Mouse (Mus musculus) limb, embryonic 14.5 days (tissue): ENCODE measurements around the gene Rpl7l1. TPM values are rescaled to one million over a fixed set of nuclear protein-coding genes. Genes with fewer than 3 reads are reported as not detected.

Experiments used
- ATAC-seq: fragments of 200-750 bp; cut with Nextera tagmentation; 2 replicates; pipeline ENCODE4 v1.8.0; 2017; ENCODE audit warnings: low read depth, moderate number of reproducible peaks, moderate TSS enrichment; ENCODE audit not compliant: low FRiP score
- DNase-seq: peaks from one replicate; pipeline ENCODE4 v3.0.0-alpha.2; 2015; ENCODE audit warnings: low spot score
- H3K27ac ChIP-seq: fragments of 300-500 bp; sonication (generic); replicated peaks from 2 replicates; pipeline ENCODE4 v1.5.1; 2014; ENCODE audit warnings: low read depth, mild to moderate bottlenecking, low read length, moderate library complexity, mixed read lengths
- H3K27me3 ChIP-seq: fragments of 300-500 bp; sonication (generic); 2 replicates; pipeline ENCODE4 v1.6.1; 2014; ENCODE audit warnings: low read length, mixed read lengths; ENCODE audit not compliant: control insufficient read depth, insufficient read depth
- H3K36me3 ChIP-seq: fragments of 300-500 bp; sonication (generic); 2 replicates; pipeline ENCODE4 v1.6.1; 2014; ENCODE audit warnings: mild to moderate bottlenecking, low read length, moderate library complexity, mixed read lengths; ENCODE audit not compliant: control insufficient read depth, insufficient read depth
- H3K4me1 ChIP-seq: fragments of 300-500 bp; sonication (generic); 2 replicates; pipeline ENCODE4 v1.6.1; 2014; ENCODE audit warnings: antibody characterized with exemption, low read length, mixed read lengths; ENCODE audit not compliant: control insufficient read depth, insufficient read depth
- H3K4me2 ChIP-seq: fragments of 300-500 bp; sonication (generic); replicated peaks from 2 replicates; pipeline ENCODE4 v1.6.1; 2014; ENCODE audit warnings: low read depth, mild to moderate bottlenecking, low read length, moderate library complexity; ENCODE audit not compliant: severe bottlenecking
- H3K4me3 ChIP-seq: fragments of 300-500 bp; sonication (generic); replicated peaks from 2 replicates; pipeline ENCODE4 v1.5.1; 2014; ENCODE audit warnings: low read length
- H3K9ac ChIP-seq: fragments of 300-500 bp; sonication (generic); 2 replicates; pipeline ENCODE4 v1.6.1; 2014; ENCODE audit warnings: mild to moderate bottlenecking, low read depth, low read length, moderate library complexity; ENCODE audit not compliant: severe bottlenecking
- H3K9me3 ChIP-seq: fragments of 300-500 bp; sonication (generic); 2 replicates; pipeline ENCODE4 v1.6.1; 2016; ENCODE audit warnings: low read length; ENCODE audit not compliant: control insufficient read depth
- POLR2A ChIP-seq: fragments of 200-500 bp; IDR thresholded peaks from 2 replicates; pipeline ENCODE4 v1.8.0; 2012; ENCODE audit warnings: inconsistent platforms, mild to moderate bottlenecking, moderate library complexity, borderline replicate concordance; ENCODE audit not compliant: insufficient read depth, insufficient read length; ENCODE audit errors: extremely low read depth
- WGBS: fragments of 180-500 bp; shearing (Covaris S2); extraction: QIAGEN DNeasy Blood & Tissue Kit; methylation state at CpG from one replicate; pipeline ENCODE4 v1.1.7; 2014; 5-methylcytosine and 5-hydroxymethylcytosine counted together
- polyA plus RNA-seq, 2 experiments: library from polyadenylated mRNA; depleted of rRNA in 1 of 2; stranded (reverse) in 1 of 2; unstranded in 1 of 2; fragments of >200 nt; fragmentation: Nextera tagmentation in 1 of 2; extraction: Ambion mirVana in 1 of 2; gene quantifications; 2 replicates each; pipeline versions ENCODE4 v1.2.1 to v1.2.3; 2012 to 2014

The Rpl7l1 gene
- polyA plus RNA-seq, 2 experiments, result 101 to 126 TPM

GRCm38 (mm10) chr17:46809131-46809830 is 26.8 kb upstream of the Rpl7l1 start:
- H3K27me3 ChIP-seq, result no peaks in the 10 kb centered on the region
- H3K36me3 ChIP-seq, result peaks cover 72% of the 10 kb centered on the region
- no peak for TF ChIP-seq POLR2A
- DNase-seq (no peak), ATAC-seq (no peak)
- H3K4me2 ChIP-seq, result no peak overlapping the region
- no peak overlapping the region for H3K9ac ChIP-seq
- H3K9me3 ChIP-seq, result no peaks in the 10 kb centered on the region
- WGBS, result 91% methylated on average over 6 of the region's 6 CpGs
- H3K4me1 ChIP-seq, result no peaks in the 10 kb centered on the region
- no peak overlapping the region for H3K27ac ChIP-seq
- no peak overlapping the region for H3K4me3 ChIP-seq

DNA sequence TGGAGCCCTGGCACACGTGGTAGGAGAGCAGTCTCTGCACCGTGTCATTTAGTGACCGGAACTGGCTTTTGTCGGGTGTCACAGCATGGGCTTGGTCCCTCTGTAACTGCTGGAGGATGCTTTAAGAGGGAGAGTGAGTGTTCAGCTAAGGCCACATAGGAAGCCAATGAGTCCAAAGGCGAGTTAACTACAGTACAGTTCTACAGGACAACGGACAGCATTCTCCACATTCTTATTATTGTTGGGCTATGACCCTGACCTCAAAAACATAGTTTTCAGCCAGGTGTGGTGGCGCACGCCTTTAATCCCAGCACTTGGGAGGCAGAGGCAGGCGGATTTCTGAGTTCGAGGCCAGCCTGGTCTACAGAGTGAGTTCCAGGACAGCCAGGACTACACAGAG is 25.9 kb upstream of the Rpl7l1 start:
- Histone ChIP-seq H3K4me1 (no peaks in the 10 kb centered on the region), H3K4me2 (no peak overlapping the region), H3K27me3 (no peaks in the 10 kb centered on the region), H3K27ac (no peak overlapping the region), H3K36me3 (peaks cover 66% of the 10 kb centered on the region), H3K9me3 (no peaks in the 10 kb centered on the region), H3K9ac (no peak overlapping the region), H3K4me3 (no peak overlapping the region)
- DNase-seq (no peak), ATAC-seq (no peak)
- 86% methylated on average over 10 of the region's 10 CpGs for WGBS
- TF ChIP-seq POLR2A, result no peak

DNA sequence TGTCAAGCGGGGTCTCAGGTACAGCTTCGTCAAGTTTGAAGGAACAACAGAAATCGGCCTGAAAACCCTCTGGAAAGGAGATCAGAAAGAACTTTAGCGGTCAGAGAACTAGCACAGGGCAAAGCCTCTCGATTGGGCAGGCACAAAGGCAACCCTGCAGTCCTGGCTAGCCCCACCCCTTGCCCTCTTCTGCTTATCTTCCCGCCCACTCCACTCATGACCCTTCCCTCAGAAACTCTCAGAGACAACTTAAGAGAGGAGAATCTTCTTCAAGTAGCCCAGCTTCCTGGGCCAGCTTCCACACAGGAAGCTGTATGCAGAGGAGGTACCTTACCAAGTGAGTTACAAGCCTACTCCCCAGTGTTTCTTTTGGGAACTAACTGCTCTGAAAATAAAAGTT is 19.3 kb upstream of the Rpl7l1 start:
- TF ChIP-seq POLR2A, result no peak
- Histone ChIP-seq H3K27ac (no peak overlapping the region), H3K36me3 (peaks cover 63% of the 10 kb centered on the region), H3K9ac (no peak overlapping the region), H3K27me3 (no peaks in the 10 kb centered on the region), H3K4me1 (no peaks in the 10 kb centered on the region), H3K4me3 (no peak overlapping the region), H3K4me2 (no peak overlapping the region), H3K9me3 (no peaks in the 10 kb centered on the region)
- 90% methylated on average over 6 of the region's 6 CpGs for WGBS
- DNase-seq (no peak), ATAC-seq (no peak)

DNA sequence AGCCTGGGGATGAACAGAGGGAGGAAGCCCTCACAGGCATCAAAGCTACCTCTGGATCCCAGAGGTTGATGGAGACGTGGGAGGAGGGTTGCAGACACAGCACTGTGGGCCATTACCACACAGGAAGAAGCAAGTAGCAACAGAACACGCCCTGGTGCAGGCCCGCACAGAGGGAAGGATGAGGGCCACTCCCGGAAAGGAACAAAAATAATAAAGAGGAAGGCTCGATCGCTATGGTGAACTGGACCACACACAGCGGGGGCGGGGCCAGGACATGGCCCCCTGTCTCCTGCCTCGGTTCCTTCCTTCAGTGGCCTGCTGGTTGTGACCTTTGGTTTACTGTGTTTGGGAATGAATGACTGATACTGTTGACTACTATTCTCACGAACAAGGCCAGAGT is 17.2 kb upstream of the Rpl7l1 start:
- Histone ChIP-seq H3K4me2 (no peak overlapping the region), H3K27ac (no peak overlapping the region), H3K9ac (no peak overlapping the region), H3K9me3 (no peaks in the 10 kb centered on the region), H3K4me3 (no peak overlapping the region), H3K27me3 (no peaks in the 10 kb centered on the region), H3K36me3 (peaks cover 48% of the 10 kb centered on the region), H3K4me1 (no peaks in the 10 kb centered on the region)
- DNase-seq, result no peak
- 81% methylated on average over 10 of the region's 10 CpGs for WGBS
- no peak for ATAC-seq
- no peak for TF ChIP-seq POLR2A

DNA sequence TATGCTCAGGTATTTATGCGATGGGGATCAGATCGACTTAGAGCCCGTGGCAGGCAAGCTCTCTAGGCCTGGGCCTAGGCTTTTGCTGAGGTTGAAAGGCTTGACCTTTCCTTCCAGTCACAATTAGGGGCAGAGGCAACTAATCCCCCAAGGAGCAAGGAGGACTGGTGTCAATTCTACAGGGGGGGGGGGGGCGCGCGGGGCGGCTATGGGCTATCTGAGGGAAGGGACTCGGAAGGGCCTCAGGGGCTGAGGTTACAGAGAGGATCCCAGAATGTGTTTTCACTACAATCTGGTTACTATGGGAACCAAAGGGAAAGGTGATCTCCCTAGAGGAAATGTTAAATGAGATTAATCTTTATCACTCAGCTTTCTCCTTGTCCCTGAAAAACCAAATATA is 14.9 kb upstream of the Rpl7l1 start:
- no peak for TF ChIP-seq POLR2A
- Histone ChIP-seq H3K36me3 (peaks cover 39% of the 10 kb centered on the region), H3K4me1 (no peaks in the 10 kb centered on the region), H3K4me3 (no peak overlapping the region), H3K4me2 (no peak overlapping the region), H3K9me3 (no peaks in the 10 kb centered on the region), H3K27me3 (no peaks in the 10 kb centered on the region), H3K9ac (no peak overlapping the region), H3K27ac (no peak overlapping the region)
- ATAC-seq (no peak), DNase-seq (no peak)
- 48% methylated on average over 6 of the region's 8 CpGs for WGBS
